Mouse (Mus musculus): ENCODE measurements at regions not wholly inside any gene's neighbourhood (a gene's known extent, or its start where the extent isn't known, plus 50 kb on each side); places are given as distances from the start of the nearest gene placed in this dataset.
"Not testable (repeated sequence)": the region's sequence is repeated elsewhere in the genome, so short reads cannot be mapped to it uniquely, and the experiment has no call there.

DNA sequence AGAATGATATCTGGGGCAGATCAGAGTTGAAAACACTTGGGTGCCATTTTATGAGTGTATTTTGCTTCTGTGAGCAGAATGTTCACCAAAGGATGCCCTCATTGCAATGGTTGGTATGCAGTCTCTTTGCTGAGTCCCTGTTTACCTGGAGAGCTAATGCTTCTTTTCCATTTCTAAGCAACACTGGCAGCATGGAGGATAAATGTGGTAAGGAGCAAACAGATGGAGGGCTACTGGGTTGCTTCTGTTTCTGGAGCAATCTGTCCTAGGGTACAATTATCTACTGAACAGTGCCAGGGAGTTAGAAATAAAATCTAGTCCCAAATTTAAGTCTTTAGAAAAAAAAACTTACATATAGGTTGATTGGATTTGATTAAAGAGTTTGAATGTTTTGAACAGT lies 245.9 kb downstream of the AI429214 start:
- no peak for DNase-seq

DNA sequence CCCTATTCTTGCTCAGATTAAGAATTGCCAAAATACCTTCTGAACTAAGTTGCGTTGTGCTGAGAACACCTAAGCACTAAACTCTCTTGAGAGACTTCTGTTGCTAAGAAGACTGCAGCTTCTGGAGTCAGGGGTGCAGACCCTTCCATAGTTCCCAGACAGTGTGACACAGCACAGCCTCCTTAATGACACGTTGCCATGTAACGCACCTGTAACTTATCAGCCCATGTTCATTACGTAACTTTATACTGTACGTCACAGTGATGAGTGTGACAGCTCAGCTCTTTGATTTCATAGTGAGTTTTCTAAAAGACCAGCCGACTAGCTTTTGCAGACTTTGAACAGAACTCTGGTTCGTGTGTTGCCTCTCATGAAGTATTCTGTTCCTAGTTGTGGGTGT lies 257.8 kb downstream of the AI429214 start:
- DNase-seq = not testable (repeated sequence)

DNA sequence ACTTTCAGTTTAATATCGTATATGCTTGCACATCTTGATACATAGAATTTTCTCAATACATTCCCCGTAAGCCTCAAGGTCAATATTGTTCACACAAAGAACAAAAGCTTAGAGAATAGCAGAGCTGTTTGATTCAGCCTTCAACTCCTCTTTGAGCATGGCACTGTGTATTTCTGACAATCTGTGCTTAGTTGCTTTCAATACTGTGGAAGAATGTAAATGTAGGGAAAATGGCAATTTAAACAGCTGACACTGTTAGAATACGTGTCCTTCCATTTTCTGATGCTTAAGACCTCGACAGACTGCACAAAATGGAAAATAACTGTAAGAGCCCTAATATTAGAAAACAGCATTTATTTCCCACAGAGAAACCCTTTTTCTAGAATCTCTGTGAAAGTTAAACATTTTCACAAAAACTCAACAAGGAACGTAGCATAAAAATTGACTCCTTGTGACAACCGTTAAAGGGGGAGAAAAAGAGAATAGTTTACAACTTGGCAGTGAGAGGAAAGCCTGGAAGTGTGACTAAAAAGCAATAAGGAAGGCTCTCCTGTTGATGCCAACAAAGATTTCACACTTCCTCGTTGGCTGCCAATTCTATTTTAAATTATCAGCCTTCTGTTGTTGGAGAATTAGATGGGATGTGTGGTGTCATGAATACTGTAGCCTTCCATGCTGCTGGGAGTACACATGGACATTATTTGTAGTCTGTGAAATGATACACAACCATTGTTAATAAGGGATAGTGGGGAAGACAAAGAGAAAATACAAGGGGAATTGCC lies 297.9 kb downstream of the AI429214 start:
- DNase-seq = no peak
